16 mouse cellular contexts compared by ENCODE assay signal in the genomic region with DNA sequence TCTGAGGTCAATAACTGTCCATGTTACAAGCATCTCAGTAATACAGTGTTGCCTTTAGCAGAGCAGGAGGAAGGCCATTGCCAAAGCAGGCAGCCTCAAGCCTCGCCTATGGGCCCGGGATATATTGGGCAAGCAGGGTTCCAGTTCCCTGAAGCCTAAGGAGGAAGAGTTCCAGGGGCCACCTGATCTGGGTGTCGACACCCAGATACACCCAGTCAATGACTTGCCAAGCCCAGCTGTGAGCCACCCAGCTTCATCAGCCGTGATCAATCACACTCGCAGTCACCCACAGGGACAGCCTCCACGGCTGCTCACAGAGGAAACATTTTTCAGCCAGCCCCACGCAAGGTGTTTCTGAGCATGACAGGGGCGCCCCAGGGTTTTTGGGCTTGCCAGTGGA. TPM values are rescaled to one million over a fixed set of nuclear protein-coding genes. Genes with fewer than 3 reads are reported as not detected.
DNase-seq lines count a peak whose midpoint lies in the region; ATAC-seq and TF ChIP-seq lines count a peak whose summit lies in the region.
"Had no signal": no experiment of that assay in that cellular context is flagged by ENCODE, and none has a peak within 500 bp of the region (broad histone marks: within the 10 kb centered on the region; RNA-seq: fewer than 3 reads in every experiment).

No protein-coding gene starts in this region.

- no peak for ATAC-seq in heart, embryonic 12.5 days (ENCODE audit: insufficient number of reproducible peaks, low FRiP score)
- ATAC-seq in embryonic facial prominence, embryonic 15.5 days (ENCODE audit: insufficient number of reproducible peaks, low FRiP score, low TSS enrichment, low read depth), result no peak
- ATAC-seq in megakaryocyte progenitor cell, adult 5-6 weeks (replicated peaks; ENCODE audit: poor library complexity), result peak; percentile 20; the same call in 1 of the 2 replicates
- ATAC-seq in megakaryocyte-erythroid progenitor cell, adult 5-6 weeks (replicated peaks; ENCODE audit: low FRiP score, low TSS enrichment, poor library complexity, severe bottlenecking), result no peak
- ATAC-seq: lung, postnatal 0 days had no signal

- H3K4me1 ChIP-seq in heart, embryonic 12.5 days (replicated peaks), result peaks cover 92% of the 10 kb centered on the region
- H3K4me1 ChIP-seq in E14TG2a.4 (replicated peaks; ENCODE audit: low read depth, low read length), result peaks cover 97% of the 10 kb centered on the region
- H3K4me1 ChIP-seq in embryonic facial prominence, embryonic 15.5 days, result peaks cover 66% of the 10 kb centered on the region

- intact Hi-C loops in heart, postnatal 36 days (cut with DNase I), result loop anchor here (5.0 kb wide), 1 partner anchor 45 kb away; no protein-coding TSS in a partner anchor

- peaks cover 28% of the 10 kb centered on the region for H3K27me3 ChIP-seq in heart, embryonic 12.5 days (replicated peaks)
- peaks cover 16% of the 10 kb centered on the region for H3K27me3 ChIP-seq in E14TG2a.4 (ENCODE audit: insufficient read depth, low read length)
- peaks cover 35% of the 10 kb centered on the region for H3K27me3 ChIP-seq in embryonic facial prominence, embryonic 15.5 days

- 57% methylated on average over 8 of the region's 8 CpGs for WGBS in heart, embryonic 12.5 days
- WGBS in embryonic facial prominence, embryonic 15.5 days, result 49% methylated on average over 8 of the region's 8 CpGs

- no peak for DNase-seq in heart, postnatal 36 days
- DNase-seq in adipocyte (ENCODE audit: low spot score), result no peak
- DNase-seq: cerebellum, postnatal 36 days; kidney, adult 9 months; left cerebral cortex, postnatal 4 days; right cerebral cortex, postnatal 4 days; thymus, adult 2 months had no signal

- no peak overlapping the region for H3K9ac ChIP-seq in heart, embryonic 12.5 days
- H3K9ac ChIP-seq in embryonic facial prominence, embryonic 15.5 days, result no peak overlapping the region
- H3K9ac ChIP-seq: liver, embryonic 14.5 days had no signal

- no peak for TF ChIP-seq CTCF in E14TG2a.4 (conservative IDR thresholded peaks at IDR 0.05; ENCODE audit: low read length)

- H3K27ac ChIP-seq in heart, embryonic 12.5 days (ENCODE audit: poor library complexity, severe bottlenecking), result peak overlapping the region; percentile 92
- peak overlapping the region; percentile 19; the same call in 1 of the 2 replicates for H3K27ac ChIP-seq in embryonic facial prominence, embryonic 15.5 days (replicated peaks)
- H3K27ac ChIP-seq: liver, embryonic 14.5 days; neural tube, embryonic 13.5 days had no signal

- H3K4me3 ChIP-seq in heart, embryonic 12.5 days, result no peak overlapping the region
- H3K4me3 ChIP-seq in E14TG2a.4 (replicated peaks; ENCODE audit: low read length), result peak overlapping the region; percentile 32; the same call in 1 of the 2 replicates
- no peak overlapping the region for H3K4me3 ChIP-seq in embryonic facial prominence, embryonic 15.5 days (replicated peaks)
- H3K4me3 ChIP-seq: neural tube, embryonic 13.5 days had no signal

- no peaks in the 10 kb centered on the region for H3K9me3 ChIP-seq in heart, embryonic 12.5 days (replicated peaks)
- no peaks in the 10 kb centered on the region for H3K9me3 ChIP-seq in E14TG2a.4 (ENCODE audit: low read length)
- no peaks in the 10 kb centered on the region for H3K9me3 ChIP-seq in embryonic facial prominence, embryonic 15.5 days (replicated peaks)
- H3K9me3 ChIP-seq: neural tube, embryonic 13.5 days had no signal

- no peaks in the 10 kb centered on the region for H3K36me3 ChIP-seq in heart, embryonic 12.5 days
- peaks cover 6% of the 10 kb centered on the region for H3K36me3 ChIP-seq in E14TG2a.4 (ENCODE audit: insufficient read depth, low read length)
- H3K36me3 ChIP-seq in embryonic facial prominence, embryonic 15.5 days, result no peaks in the 10 kb centered on the region
- H3K36me3 ChIP-seq: neural tube, embryonic 13.5 days had no signal

- no peak overlapping the region for H3K4me2 ChIP-seq in heart, embryonic 12.5 days
- no peak overlapping the region for H3K4me2 ChIP-seq in embryonic facial prominence, embryonic 15.5 days (replicated peaks)
- H3K4me2 ChIP-seq: midbrain, embryonic 11.5 days; neural tube, embryonic 13.5 days had no signal

RNA-seq across cellular contexts. Expression of a gene that starts 5.9 kb away (rescaled TPM):
- polyA plus RNA-seq in heart, embryonic 12.5 days (2016; fragmentation: Nextera tagmentation; extraction: Ambion mirVana), result 6.0 and 6.8 TPM in 2 replicates
- not detected for total RNA-seq in heart, postnatal 36 days (2021)
- 26.8 and 35.5 TPM in 2 replicates for polyA plus RNA-seq in embryonic facial prominence, embryonic 15.5 days (2015; fragmentation: Nextera tagmentation; extraction: Ambion mirVana)
- not detected in 2 replicates for total RNA-seq in megakaryocyte progenitor cell, adult 5-6 weeks (2015)
- not detected in 2 replicates for total RNA-seq in megakaryocyte progenitor cell, adult 5-6 weeks (2017)
- total RNA-seq in megakaryocyte-erythroid progenitor cell, adult 5-6 weeks (2014; fragmentation: Nextera tagmentation), result not detected in 2 replicates
- total RNA-seq in megakaryocyte-erythroid progenitor cell, adult 5-6 weeks (2017), result not detected in 2 replicates
